Mouse (Mus musculus) CH12.LX (cell line): ENCODE measurements around the gene Lgals8.

Experiments
- CTCF ChIP-seq, 2 experiments: IDR thresholded peaks in 1 of 2; conservative IDR thresholded peaks in 1 of 2; 2 replicates each; pipeline ENCODE4 v1.5.1; 2011 to 2012; ENCODE audit warnings: low read depth in 2 of 2, low read length in 2 of 2, improper control_type of control experiment in 1 of 2, inconsistent platforms in 1 of 2, mild to moderate bottlenecking in 1 of 2, moderate library complexity in 1 of 2
- EP300 ChIP-seq: IDR thresholded peaks from 2 replicates; pipeline ENCODE4 v1.6.1; 2011; ENCODE audit warnings: low read length, improper control_type of control experiment
- HCFC1 ChIP-seq: IDR thresholded peaks from 2 replicates; pipeline ENCODE4 v1.6.1; 2012; ENCODE audit warnings: low read depth, mild to moderate bottlenecking, inconsistent platforms, low read length, improper control_type of control experiment

DNA sequence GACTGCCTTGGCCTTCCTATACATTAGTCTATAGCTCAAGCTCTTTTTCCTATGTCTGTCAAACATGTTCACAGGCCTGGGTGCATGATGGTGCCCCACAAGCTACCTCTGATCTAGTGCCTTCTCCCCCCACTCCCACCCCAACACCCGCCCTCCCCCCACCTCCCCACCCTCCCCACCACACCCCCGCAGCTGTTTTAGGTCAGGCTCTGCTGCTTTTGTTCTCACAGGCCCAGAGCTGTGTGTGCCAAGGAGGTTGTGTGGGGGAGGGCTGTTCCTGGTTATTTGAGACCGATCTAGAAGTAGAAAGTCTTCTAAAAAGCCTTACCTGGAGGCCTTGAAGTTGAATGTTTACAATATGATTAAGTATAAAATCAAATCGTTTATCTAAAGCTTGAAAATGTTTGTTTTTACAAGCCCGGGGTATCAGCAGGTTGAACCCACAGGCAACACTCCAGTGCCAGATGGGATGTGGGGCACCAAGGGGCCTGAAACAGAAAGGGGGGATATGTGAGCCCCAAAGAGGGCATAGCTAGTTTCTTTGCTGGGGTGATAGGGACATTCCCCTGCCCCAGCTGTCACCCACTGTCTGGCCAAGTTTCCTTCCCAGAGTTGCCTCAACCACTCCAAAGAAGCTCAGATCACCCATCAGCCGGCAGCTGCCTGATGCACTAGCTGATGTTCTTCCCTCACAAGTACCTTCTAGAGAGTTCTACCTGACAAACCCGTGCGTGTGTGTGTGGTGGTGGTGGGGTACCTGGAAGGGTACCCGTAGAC, 46.6 kb upstream of the Lgals8 start:
- TF ChIP-seq CTCF (conservative IDR thresholded peaks at IDR 0.05 in 1 of 2, IDR thresholded peaks at IDR 0.05 in 1 of 2; ENCODE audit: low read depth in 2 of 2, low read length in 2 of 2), result no peak
- no peak for TF ChIP-seq EP300
- no peak for TF ChIP-seq HCFC1
